Mouse (Mus musculus): ENCODE results near the gene Olfr803. TPM values are rescaled to one million over a fixed set of nuclear protein-coding genes. Genes with fewer than 3 reads are reported as not detected.

Olfr803 gene
- total RNA-seq (2023): not detected

DNA sequence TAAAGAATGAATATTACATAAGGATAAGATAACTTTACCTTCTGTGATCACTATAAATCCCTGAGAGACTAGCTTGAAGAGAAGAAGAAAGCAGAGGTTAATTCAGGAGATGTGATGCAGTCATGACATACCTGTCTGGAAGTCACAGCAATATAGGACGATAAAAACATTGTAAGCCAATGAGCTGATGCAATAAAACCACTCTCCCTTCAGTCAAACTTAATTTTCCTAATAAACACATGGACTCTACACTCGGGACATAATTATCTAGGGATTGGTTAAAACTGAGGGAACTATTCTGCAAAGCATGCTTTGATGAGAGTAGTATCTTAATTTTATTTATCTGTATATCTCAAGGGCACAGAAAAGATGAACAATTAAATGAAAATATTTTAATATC, at the start of gene Olfr803:
TSS of gene Olfr803 (minus strand) at position 101 of the 400 bp plus-strand sequence.

DNA sequence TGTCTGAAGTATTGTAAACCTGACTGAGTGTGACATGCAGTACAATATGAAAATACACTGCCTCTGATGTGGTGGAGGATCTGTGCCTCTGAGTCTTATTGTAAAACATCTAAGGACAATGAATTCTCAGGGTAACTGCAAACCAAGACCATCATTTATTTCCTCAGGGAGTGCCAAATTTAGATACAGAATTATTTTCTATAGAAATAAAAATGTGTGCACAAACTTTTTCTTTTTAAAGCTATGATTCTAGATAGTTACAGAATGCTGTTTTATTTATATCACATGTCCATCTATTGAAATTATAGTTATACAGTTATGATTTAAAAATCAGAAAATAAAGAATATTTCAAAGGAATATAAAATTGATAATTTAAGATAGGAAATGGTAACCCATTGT, 47.7 kb upstream of the Olfr803 start, which contains the start of gene Olfr806:
TSS of gene Olfr806 (minus strand) at position 101 of the 400 bp plus-strand sequence.

GRCm38 (mm10) chr10:129729275-129729674, 35.2 kb upstream of the Olfr803 start, which contains the start of gene Olfr805:
TSS of gene Olfr805 (minus strand) at chr10:129729375.

DNA sequence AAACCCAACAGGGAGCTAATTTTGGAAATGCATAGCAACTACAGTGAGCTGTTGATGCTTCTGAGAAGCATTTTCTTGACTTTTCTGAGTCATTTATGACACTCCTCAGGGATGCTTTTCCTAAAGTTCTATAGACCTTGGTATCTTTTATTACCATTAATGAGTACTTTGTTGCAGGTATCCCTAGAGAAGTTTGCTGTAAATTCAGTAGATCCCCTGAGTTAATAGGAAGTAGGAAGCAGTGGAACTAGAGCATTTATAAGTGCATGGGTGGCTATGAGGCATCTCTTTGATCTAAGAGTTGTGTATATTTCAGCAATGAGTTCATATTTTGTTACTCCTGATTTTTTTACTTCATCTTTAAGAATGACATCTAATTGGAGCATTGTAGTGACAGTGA, 8.8 kb upstream of the Olfr803 start, which contains the start of gene Olfr804:
TSS of gene Olfr804 (plus strand) at position 301 of the 400 bp plus-strand sequence.

GRCm38 (mm10) chr10:129688069-129688468, 6.0 kb downstream of the Olfr803 start, which contains the start of gene Olfr802:
TSS of gene Olfr802 (minus strand) at chr10:129688169.

DNA sequence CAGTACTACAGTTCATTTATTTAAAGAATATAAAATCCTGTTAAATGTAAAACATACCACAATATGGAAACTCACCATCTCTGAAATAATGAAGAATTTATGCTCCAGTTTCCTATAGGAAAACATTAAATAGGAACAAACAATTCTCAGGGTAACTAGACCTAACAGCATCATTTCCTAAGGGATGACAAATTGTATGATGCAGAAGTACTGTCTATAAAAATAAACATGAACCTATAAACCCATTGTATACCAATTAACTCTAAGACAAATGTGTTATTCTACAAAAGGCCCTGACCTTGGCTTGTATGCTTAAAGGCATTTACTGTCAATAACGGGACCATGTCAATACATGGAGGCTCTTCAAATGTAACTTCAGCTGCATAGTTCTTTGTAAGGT, 20.3 kb downstream of the Olfr803 start, which contains the start of gene Olfr801:
TSS of gene Olfr801 (minus strand) at position 101 of the 400 bp plus-strand sequence.

GRCm38 (mm10) chr10:129657394-129657793, 36.7 kb downstream of the Olfr803 start, which contains the start of gene Olfr800:
TSS of gene Olfr800 (plus strand) at chr10:129657694.

Other genes with a start within 250 kb of the Olfr803 start
- gene Olfr787, start 232.4 kb downstream of the Olfr803 start, total RNA-seq (2023): not detected
- gene Olfr788, start 223.3 kb downstream of the Olfr803 start, total RNA-seq (2023): not detected
- not detected for gene Olfr789, start 209.5 kb downstream of the Olfr803 start, total RNA-seq (2023)
- gene Olfr790, start 195.8 kb downstream of the Olfr803 start, total RNA-seq (2023): not detected
- not detected for gene Olfr791, start 172.5 kb downstream of the Olfr803 start, total RNA-seq (2023)
- not detected for gene Olfr792, start 155.1 kb downstream of the Olfr803 start, total RNA-seq (2023)
- not detected for gene Olfr794, start 126.6 kb downstream of the Olfr803 start, total RNA-seq (2023)
- not detected for gene Olfr796, start 81.7 kb downstream of the Olfr803 start, total RNA-seq (2023)
- gene Olfr798, start 66.4 kb downstream of the Olfr803 start, total RNA-seq (2023): not detected
- not detected for gene Olfr799, start 56.8 kb downstream of the Olfr803 start, total RNA-seq (2023)
- gene Olfr800, start 36.6 kb downstream of the Olfr803 start, total RNA-seq (2023): not detected
- gene Olfr801, start 20.4 kb downstream of the Olfr803 start, total RNA-seq (2023): not detected
- gene Olfr802, start 6.1 kb downstream of the Olfr803 start, total RNA-seq (2023): not detected
- gene Olfr804, start 8.9 kb upstream of the Olfr803 start, total RNA-seq (2023): not detected
- not detected for gene Olfr805, start 35.1 kb upstream of the Olfr803 start, total RNA-seq (2023)
- not detected for gene Olfr806, start 47.6 kb upstream of the Olfr803 start, total RNA-seq (2023)
- not detected for gene Olfr807, start 63.5 kb upstream of the Olfr803 start, total RNA-seq (2023)
- not detected for gene Olfr808, start 71.2 kb upstream of the Olfr803 start, total RNA-seq (2023)
- gene Olfr809, start 80.4 kb upstream of the Olfr803 start, total RNA-seq (2023): not detected
- not detected for gene Olfr810, start 100.6 kb upstream of the Olfr803 start, total RNA-seq (2023)
- gene Olfr811, start 110.1 kb upstream of the Olfr803 start, total RNA-seq (2023): not detected
- gene Olfr812, start 151.8 kb upstream of the Olfr803 start, total RNA-seq (2023): not detected
- not detected for gene Olfr813, start 161.1 kb upstream of the Olfr803 start, total RNA-seq (2023)
- gene Olfr814, start 185.6 kb upstream of the Olfr803 start, total RNA-seq (2023): not detected
- not detected for gene Olfr815, start 211.6 kb upstream of the Olfr803 start, total RNA-seq (2023)
- gene Olfr816, start 221.3 kb upstream of the Olfr803 start, total RNA-seq (2023): not detected

Data from neutrophil, adult 83 days (primary cell).